Mouse (Mus musculus) lung, adult 2 months (tissue): Measurements from ENCODE around the gene Tmem179.

Experiments used
- CTCF ChIP-seq: fragments of 200-500 bp; IDR thresholded peaks from 2 replicates; pipeline ENCODE4 v1.5.1; 2011; ENCODE audit warnings: mild to moderate bottlenecking, low read length, control low read depth; ENCODE audit not compliant: insufficient read depth
- POLR2A ChIP-seq: fragments of 200-500 bp; IDR thresholded peaks from 2 replicates; pipeline ENCODE4 v1.6.1; 2011; ENCODE audit warnings: low read depth, mild to moderate bottlenecking, control low read depth, low read length, borderline replicate concordance; ENCODE audit errors: extremely low read depth

GRCm38 (mm10) chr12:112462423-112462822 lies 54.1 kb downstream of the Tmem179 start:
- TF ChIP-seq CTCF (no peak), POLR2A (no peak)
